22 mouse cellular contexts compared by ENCODE assay signal in genomic region chr10:40637331-40637730, GRCm38 (mm10). TPM values are rescaled to one million over a fixed set of nuclear protein-coding genes. Genes with fewer than 3 reads are reported as not detected.
DNase-seq lines count a peak whose midpoint lies in the region; ATAC-seq lines count a peak whose summit lies in the region.
"Had no signal": no experiment of that assay in that cellular context is flagged by ENCODE, and none has a peak within 500 bp of the region (broad histone marks: within the 10 kb centered on the region; RNA-seq: fewer than 3 reads in every experiment).

No protein-coding gene starts in this region.

- no peak overlapping the region for H3K4me2 ChIP-seq in intestine, embryonic 14.5 days (ENCODE audit: low read length)
- H3K4me2 ChIP-seq in intestine, embryonic 16.5 days (ENCODE audit: low read depth, low read length): no peak overlapping the region
- H3K4me2 ChIP-seq: embryonic facial prominence, embryonic 15.5 days; neural tube, embryonic 12.5 days had no signal

- H3K4me1 ChIP-seq in heart, embryonic 10.5 days: peaks cover 28% of the 10 kb centered on the region
- peaks cover 11% of the 10 kb centered on the region; the same call in 1 of the 2 replicates for H3K4me1 ChIP-seq in intestine, embryonic 14.5 days (replicated peaks; ENCODE audit: control insufficient read depth, insufficient read depth, low read length)
- peaks cover 5% of the 10 kb centered on the region; the same call in 1 of the 2 replicates for H3K4me1 ChIP-seq in intestine, embryonic 16.5 days (ENCODE audit: control insufficient read depth, insufficient read depth, low read length)

- H3K9me3 ChIP-seq in heart, embryonic 10.5 days: no peaks in the 10 kb centered on the region
- no peaks in the 10 kb centered on the region for H3K9me3 ChIP-seq in intestine, embryonic 14.5 days (ENCODE audit: control insufficient read depth, low read length)
- no peaks in the 10 kb centered on the region for H3K9me3 ChIP-seq in intestine, embryonic 16.5 days (ENCODE audit: control insufficient read depth, low read length)
- H3K9me3 ChIP-seq: embryonic facial prominence, embryonic 15.5 days; forebrain, embryonic 10.5 days; hindbrain, embryonic 10.5 days; neural tube, embryonic 12.5 days had no signal

- peaks cover 5% of the 10 kb centered on the region; the same call in 1 of the 2 replicates for H3K27me3 ChIP-seq in heart, embryonic 10.5 days (ENCODE audit: insufficient read depth, poor library complexity, severe bottlenecking)
- H3K27me3 ChIP-seq in intestine, embryonic 14.5 days (replicated peaks; ENCODE audit: control insufficient read depth, insufficient read depth, low read length): no peaks in the 10 kb centered on the region
- H3K27me3 ChIP-seq in intestine, embryonic 16.5 days (replicated peaks; ENCODE audit: control insufficient read depth, insufficient read depth, low read length): no peaks in the 10 kb centered on the region
- H3K27me3 ChIP-seq: embryonic facial prominence, embryonic 15.5 days; neural tube, embryonic 12.5 days had no signal

- peak overlapping the region; percentile 30; the same call in 1 of the 2 replicates for H3K27ac ChIP-seq in heart, embryonic 10.5 days
- peak overlapping the region; percentile 41; the same call in 1 of the 2 replicates for H3K27ac ChIP-seq in intestine, embryonic 14.5 days (ENCODE audit: low read depth)
- H3K27ac ChIP-seq in intestine, embryonic 16.5 days (ENCODE audit: low read length): no peak overlapping the region
- H3K27ac ChIP-seq: embryonic facial prominence, embryonic 15.5 days; hindbrain, embryonic 10.5 days; neural tube, embryonic 12.5 days had no signal

- 29% methylated on average over 10 of the region's 10 CpGs for WGBS in heart, embryonic 10.5 days
- 17% methylated on average over 10 of the region's 10 CpGs for WGBS in intestine, embryonic 14.5 days
- 31% methylated on average over 10 of the region's 10 CpGs for WGBS in intestine, embryonic 16.5 days

- ATAC-seq in intestine, embryonic 14.5 days (replicated peaks; ENCODE audit: low FRiP score, low TSS enrichment, low read depth): no peak
- ATAC-seq in intestine, embryonic 16.5 days: no peak

- H3K9ac ChIP-seq in intestine, embryonic 14.5 days (ENCODE audit: low read length): no peak overlapping the region
- no peak overlapping the region for H3K9ac ChIP-seq in intestine, embryonic 16.5 days (ENCODE audit: low read depth, low read length)
- H3K9ac ChIP-seq: embryonic facial prominence, embryonic 15.5 days; neural tube, embryonic 12.5 days had no signal

- DNase-seq in heart, embryonic 10.5 days (ENCODE audit: low spot score): no peak
- DNase-seq in heart, postnatal 4 days: no peak
- no peak for DNase-seq in intestine, embryonic 14.5 days (ENCODE audit: low spot score)
- peak; percentile 63 for DNase-seq in embryo, embryonic 10 days (ENCODE audit: low spot score)
- DNase-seq in mesoderm, embryonic 11.5 days (ENCODE audit: low read depth, low spot score): peak; percentile 54
- DNase-seq in ovary, adult 18-20 months (ENCODE audit: low spot score): no peak
- no peak for DNase-seq in ovary, postnatal 36 days (ENCODE audit: low spot score)
- DNase-seq: adrenal gland, adult 2 months; cerebellum, postnatal 36 days; gastrocnemius, postnatal 10 days; kidney, postnatal 36 days; lung, adult 18-20 months; right cerebral cortex, postnatal 25 days; thymus, postnatal 36 days had no signal

- H3K36me3 ChIP-seq in heart, embryonic 10.5 days: no peaks in the 10 kb centered on the region
- no peaks in the 10 kb centered on the region for H3K36me3 ChIP-seq in intestine, embryonic 14.5 days (ENCODE audit: control insufficient read depth, insufficient read depth, low read length)
- H3K36me3 ChIP-seq in intestine, embryonic 16.5 days (ENCODE audit: control insufficient read depth, insufficient read depth, low read length): no peaks in the 10 kb centered on the region
- H3K36me3 ChIP-seq: embryonic facial prominence, embryonic 15.5 days; forebrain, embryonic 10.5 days; hindbrain, embryonic 10.5 days; neural tube, embryonic 12.5 days had no signal

- H3K4me3 ChIP-seq in heart, embryonic 10.5 days: no peak overlapping the region
- no peak overlapping the region for H3K4me3 ChIP-seq in intestine, embryonic 14.5 days (ENCODE audit: low read depth, low read length)
- no peak overlapping the region for H3K4me3 ChIP-seq in intestine, embryonic 16.5 days (ENCODE audit: low read length)
- H3K4me3 ChIP-seq: embryonic facial prominence, embryonic 15.5 days; forebrain, embryonic 10.5 days; hindbrain, embryonic 10.5 days; neural tube, embryonic 12.5 days had no signal

RNA-seq across cellular contexts. Expression of gene Ddo, which starts 7.5 kb away (rescaled TPM):
- 1.9 and 5.1 TPM in 2 replicates for polyA plus RNA-seq in heart, embryonic 10.5 days (2016; fragmentation: Nextera tagmentation; extraction: Ambion mirVana)
- total RNA-seq in heart, postnatal 4 days (2021): 10 to 100 TPM; 23.4 to 24.7 TPM
- 0.61 and 1.4 TPM in 2 replicates for polyA plus RNA-seq in intestine, embryonic 14.5 days (2014; fragmentation: Nextera tagmentation; extraction: Ambion mirVana)
- 0.45 and 0.72 TPM in 2 replicates for polyA plus RNA-seq in intestine, embryonic 16.5 days (2015; fragmentation: Nextera tagmentation; extraction: Ambion mirVana)
- total RNA-seq: megakaryocyte-erythroid progenitor cell, adult 5-6 weeks; MEL had no signal

RNA-seq across cellular contexts. Expression of gene Mettl24, which starts 45.8 kb away (rescaled TPM):
- polyA plus RNA-seq in heart, embryonic 10.5 days (2016; fragmentation: Nextera tagmentation; extraction: Ambion mirVana): 2.4 and 2.6 TPM in 2 replicates
- total RNA-seq in heart, postnatal 4 days (2021): 1 to 10 TPM; 2.2 to 2.6 TPM
- 4.2 and 4.5 TPM in 2 replicates for polyA plus RNA-seq in intestine, embryonic 14.5 days (2014; fragmentation: Nextera tagmentation; extraction: Ambion mirVana)
- polyA plus RNA-seq in intestine, embryonic 16.5 days (2015; fragmentation: Nextera tagmentation; extraction: Ambion mirVana): 3.0 and 3.2 TPM in 2 replicates
- total RNA-seq: liver, adult 2 months; megakaryocyte-erythroid progenitor cell, adult 5-6 weeks; MEL had no signal

Comparison
In these comparisons a context has a peak if more than half of its experiments do, and no peak if none do; other contexts are left out.
1. DNase-seq: peak in embryo, embryonic 10 days (single experiment) and mesoderm, embryonic 11.5 days (single experiment); none in heart, embryonic 10.5 days (single experiment), heart, postnatal 4 days (single experiment), intestine, embryonic 14.5 days (single experiment), ovary, adult 18-20 months (single experiment) and ovary, postnatal 36 days (single experiment).